In the genomic region with DNA sequence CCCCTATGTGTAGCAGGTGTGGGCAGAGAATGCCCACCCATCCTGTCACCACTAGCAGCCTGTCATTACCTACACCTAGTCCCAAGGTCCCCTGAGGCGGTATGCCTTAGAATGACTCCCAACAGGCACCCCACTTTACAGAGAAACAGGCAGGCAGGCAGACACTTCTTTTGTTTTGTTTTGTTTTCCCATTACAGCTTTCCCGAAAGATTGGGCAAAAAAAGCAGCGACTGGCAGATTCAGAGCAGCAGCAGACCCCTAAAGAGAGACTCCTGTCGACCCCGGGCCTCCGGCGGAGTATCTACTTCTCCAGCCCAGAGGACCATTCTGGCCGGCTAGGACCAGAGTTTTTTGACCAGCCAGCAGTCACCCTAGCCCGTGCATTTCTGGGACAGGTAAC, we compare ENCODE assay signal across 11 mouse cellular contexts. TPM values are rescaled to one million over a fixed set of nuclear protein-coding genes. Genes with fewer than 3 reads are reported as not detected.
A peak's percentile ranks its signal among the peaks of the same experiment; 100 is the strongest.
DNase-seq lines count a peak whose midpoint lies in the region; ATAC-seq and TF ChIP-seq lines count a peak whose summit lies in the region.
"Had no signal": no experiment of that assay in that cellular context is flagged by ENCODE, and none has a peak within 500 bp of the region (broad histone marks: within the 10 kb centered on the region; RNA-seq: fewer than 3 reads in every experiment).

No protein-coding gene starts in this region.

- no peak overlapping the region for H3K4me2 ChIP-seq in heart, embryonic 16.5 days (ENCODE audit: low read depth, low read length)
- peak overlapping the region; percentile 78; the same call in 1 of the 2 replicates for H3K4me2 ChIP-seq in forebrain, embryonic 14.5 days (ENCODE audit: low read length)
- peak overlapping the region; percentile 83 for H3K4me2 ChIP-seq in liver, postnatal 0 days (ENCODE audit: low read depth, low read length)

- 81% methylated on average over 9 of the region's 9 CpGs for WGBS in heart, embryonic 16.5 days
- 90% methylated on average over 9 of the region's 9 CpGs for WGBS in heart, adult 2 months
- WGBS in forebrain, embryonic 14.5 days: 86% methylated on average over 9 of the region's 9 CpGs
- 94% methylated on average over 9 of the region's 9 CpGs for WGBS in liver, postnatal 0 days (ENCODE audit: insufficient replicate concordance)

- H3K36me3 ChIP-seq in heart, embryonic 16.5 days (ENCODE audit: control insufficient read depth, insufficient read depth): peaks cover 8% of the 10 kb centered on the region
- no peaks in the 10 kb centered on the region for H3K36me3 ChIP-seq in heart, adult 2 months (ENCODE audit: control insufficient read depth, insufficient read depth, low read length)
- H3K36me3 ChIP-seq in E14TG2a.4 (ENCODE audit: insufficient read depth, low read length): peaks cover 50% of the 10 kb centered on the region
- peaks cover 27% of the 10 kb centered on the region for H3K36me3 ChIP-seq in forebrain, embryonic 14.5 days (ENCODE audit: control insufficient read depth, insufficient read depth, low read length)
- peaks cover 36% of the 10 kb centered on the region for H3K36me3 ChIP-seq in liver, postnatal 0 days (replicated peaks; ENCODE audit: insufficient read depth, low read length)

- no peak for ATAC-seq in heart, embryonic 16.5 days (replicated peaks; ENCODE audit: extremely low read depth, insufficient read depth, low FRiP score)
- no peak for ATAC-seq in forebrain, embryonic 14.5 days
- no peak for ATAC-seq in liver, postnatal 0 days

- H3K27me3 ChIP-seq in heart, embryonic 16.5 days (ENCODE audit: control insufficient read depth, insufficient read depth, low read length): no peaks in the 10 kb centered on the region
- no peaks in the 10 kb centered on the region for H3K27me3 ChIP-seq in heart, adult 2 months (ENCODE audit: control insufficient read depth, insufficient read depth, low read length)
- peaks cover 25% of the 10 kb centered on the region for H3K27me3 ChIP-seq in E14TG2a.4 (ENCODE audit: insufficient read depth, low read length)
- peaks cover 7% of the 10 kb centered on the region for H3K27me3 ChIP-seq in forebrain, embryonic 14.5 days (replicated peaks; ENCODE audit: control insufficient read depth, insufficient read depth, low read length)
- H3K27me3 ChIP-seq in liver, postnatal 0 days (ENCODE audit: insufficient read depth, low read length): peaks cover 22% of the 10 kb centered on the region
- H3K27me3 ChIP-seq: limb, embryonic 15.5 days had no signal

- no peak for TF ChIP-seq CTCF in heart, adult 2 months (IDR thresholded peaks at IDR 0.05)
- no peak for TF ChIP-seq CTCF in E14TG2a.4 (conservative IDR thresholded peaks at IDR 0.05; ENCODE audit: low read length)
- TF ChIP-seq CTCF in liver, postnatal 0 days (IDR thresholded peaks at IDR 0.05; ENCODE audit: low read depth): no peak

- no peak overlapping the region for H3K27ac ChIP-seq in heart, embryonic 16.5 days (ENCODE audit: low read length)
- H3K27ac ChIP-seq in heart, adult 2 months: no peak overlapping the region
- no peak overlapping the region for H3K27ac ChIP-seq in forebrain, embryonic 14.5 days (ENCODE audit: low read depth, low read length)
- no peak overlapping the region for H3K27ac ChIP-seq in liver, postnatal 0 days (ENCODE audit: low read depth)

- no peak overlapping the region for H3K4me3 ChIP-seq in heart, embryonic 16.5 days (ENCODE audit: low read length)
- no peak overlapping the region for H3K4me3 ChIP-seq in heart, adult 2 months
- peak overlapping the region; percentile 91 for H3K4me3 ChIP-seq in E14TG2a.4 (replicated peaks; ENCODE audit: low read length)
- no peak overlapping the region for H3K4me3 ChIP-seq in forebrain, embryonic 14.5 days (ENCODE audit: low read depth, low read length)
- H3K4me3 ChIP-seq in liver, postnatal 0 days (ENCODE audit: low read depth, low read length): peak overlapping the region; percentile 81

- H3K9me3 ChIP-seq in heart, embryonic 16.5 days (replicated peaks; ENCODE audit: control insufficient read depth, low read length): no peaks in the 10 kb centered on the region
- H3K9me3 ChIP-seq in E14TG2a.4 (ENCODE audit: low read length): no peaks in the 10 kb centered on the region
- no peaks in the 10 kb centered on the region for H3K9me3 ChIP-seq in forebrain, embryonic 14.5 days (replicated peaks; ENCODE audit: control insufficient read depth, low read length)
- no peaks in the 10 kb centered on the region for H3K9me3 ChIP-seq in liver, postnatal 0 days (ENCODE audit: low read length)
- H3K9me3 ChIP-seq: limb, embryonic 15.5 days had no signal

- peaks cover 33% of the 10 kb centered on the region for H3K4me1 ChIP-seq in heart, embryonic 16.5 days (ENCODE audit: control insufficient read depth, insufficient read depth, low read length)
- peaks cover 22% of the 10 kb centered on the region for H3K4me1 ChIP-seq in heart, adult 2 months (ENCODE audit: control insufficient read depth, insufficient read depth, low read length)
- peaks cover 49% of the 10 kb centered on the region for H3K4me1 ChIP-seq in E14TG2a.4 (replicated peaks; ENCODE audit: low read depth, low read length)
- peaks cover 20% of the 10 kb centered on the region for H3K4me1 ChIP-seq in forebrain, embryonic 14.5 days (ENCODE audit: control insufficient read depth, insufficient read depth, low read length)
- H3K4me1 ChIP-seq in liver, postnatal 0 days (ENCODE audit: insufficient read depth): peaks cover 28% of the 10 kb centered on the region

- H3K79me2 ChIP-seq in heart, adult 2 months (replicated peaks; ENCODE audit: control insufficient read depth, insufficient read depth, low read length): no peaks in the 10 kb centered on the region

- TF ChIP-seq POLR2A in heart, adult 2 months (IDR thresholded peaks at IDR 0.05; ENCODE audit: insufficient read depth, low read depth, low read length): no peak

- TF ChIP-seq EP300 in heart, adult 2 months (IDR thresholded peaks at IDR 0.05; ENCODE audit: insufficient read depth, low read depth, low read length): no peak
- TF ChIP-seq EP300 in liver, postnatal 0 days (IDR thresholded peaks at IDR 0.05; ENCODE audit: low read depth): no peak

- peak overlapping the region; percentile 85 for H3K9ac ChIP-seq in heart, embryonic 16.5 days (ENCODE audit: low read length)
- H3K9ac ChIP-seq in heart, adult 2 months (ENCODE audit: low read depth, low read length): no peak overlapping the region
- H3K9ac ChIP-seq in forebrain, embryonic 14.5 days (ENCODE audit: low read length): peak overlapping the region; percentile 79
- H3K9ac ChIP-seq in liver, postnatal 0 days (replicated peaks): peak overlapping the region; percentile 89

- DNase-seq in heart, adult 2 months: no peak
- no peak for DNase-seq in forebrain, embryonic 14.5 days (ENCODE audit: low spot score)
- DNase-seq in liver, postnatal 0 days: no peak
- DNase-seq in urinary bladder, adult 18-20 months (ENCODE audit: low spot score in 2 of 2): no peak
- no peak for DNase-seq in retina, embryonic 14.5 days (ENCODE audit: low spot score)
- no peak for DNase-seq in urinary bladder, postnatal 14 days (ENCODE audit: low spot score)
- DNase-seq: kidney, adult 9 months had no signal

- intact Hi-C loops in heart, adult 2 months (cut with DNase I): no loop called here

RNA-seq across cellular contexts. Expression of a gene that starts 1.2 kb away (rescaled TPM):
- polyA plus RNA-seq in heart, embryonic 16.5 days (2015; fragmentation: Nextera tagmentation; extraction: Ambion mirVana): 19.1 and 20.4 TPM in 2 replicates
- total RNA-seq in heart, adult 2 months (2021): 1 to 10 TPM; 5.1 to 6.2 TPM
- 5.2 and 6.0 TPM in 2 replicates for polyA plus RNA-seq in heart, adult 2 months (2012; rRNA removed)
- polyA plus RNA-seq in forebrain, embryonic 14.5 days (2014; fragmentation: Nextera tagmentation; extraction: Ambion mirVana): 31.2 and 32.6 TPM in 2 replicates
- 13.5 and 14.2 TPM in 2 replicates for polyA plus RNA-seq in liver, postnatal 0 days (2015; fragmentation: Nextera tagmentation; extraction: Ambion mirVana)

RNA-seq across cellular contexts. Expression of a gene that starts 5.5 kb away (rescaled TPM):
- 35.6 and 44.2 TPM in 2 replicates for polyA plus RNA-seq in heart, embryonic 16.5 days (2015; fragmentation: Nextera tagmentation; extraction: Ambion mirVana)
- total RNA-seq in heart, adult 2 months (2021): 10 to 100 TPM; 22.8 to 23.9 TPM
- polyA plus RNA-seq in heart, adult 2 months (2012; rRNA removed): 70.3 and 92.8 TPM in 2 replicates
- 9.9 and 13.7 TPM in 2 replicates for polyA plus RNA-seq in forebrain, embryonic 14.5 days (2014; fragmentation: Nextera tagmentation; extraction: Ambion mirVana)
- 4.8 and 6.4 TPM in 2 replicates for polyA plus RNA-seq in liver, postnatal 0 days (2015; fragmentation: Nextera tagmentation; extraction: Ambion mirVana)

RNA-seq across cellular contexts. Expression of a gene that starts 22.3 kb away (rescaled TPM):
- polyA plus RNA-seq in heart, embryonic 16.5 days (2015; fragmentation: Nextera tagmentation; extraction: Ambion mirVana): 42.6 and 50.9 TPM in 2 replicates
- 10 to 100 TPM; 10.0 to 13.3 TPM for total RNA-seq in heart, adult 2 months (2021)
- polyA plus RNA-seq in heart, adult 2 months (2012; rRNA removed): 11.8 and 13.8 TPM in 2 replicates
- polyA plus RNA-seq in forebrain, embryonic 14.5 days (2014; fragmentation: Nextera tagmentation; extraction: Ambion mirVana): 59.8 and 67.0 TPM in 2 replicates
- 30.1 and 32.9 TPM in 2 replicates for polyA plus RNA-seq in liver, postnatal 0 days (2015; fragmentation: Nextera tagmentation; extraction: Ambion mirVana)

RNA-seq across cellular contexts. Expression of a gene that starts 27.5 kb away (rescaled TPM):
- polyA plus RNA-seq in heart, embryonic 16.5 days (2015; fragmentation: Nextera tagmentation; extraction: Ambion mirVana): 0.74 and 1.4 TPM in 2 replicates
- not detected for total RNA-seq in heart, adult 2 months (2021)
- 0.03 and 0.37 TPM in 2 replicates for polyA plus RNA-seq in heart, adult 2 months (2012; rRNA removed)
- polyA plus RNA-seq in forebrain, embryonic 14.5 days (2014; fragmentation: Nextera tagmentation; extraction: Ambion mirVana): not detected in 2 replicates
- 0.05 TPM in 1 of 2 replicates, not detected in the other for polyA plus RNA-seq in liver, postnatal 0 days (2015; fragmentation: Nextera tagmentation; extraction: Ambion mirVana)
- total RNA-seq: gastrocnemius, adult 18-20 months had no signal

RNA-seq across cellular contexts. Expression of a gene that starts 40.0 kb away (rescaled TPM):
- 30.4 and 33.0 TPM in 2 replicates for polyA plus RNA-seq in heart, embryonic 16.5 days (2015; fragmentation: Nextera tagmentation; extraction: Ambion mirVana)
- 10 to 100 TPM; 27.1 to 27.2 TPM for total RNA-seq in heart, adult 2 months (2021)
- polyA plus RNA-seq in heart, adult 2 months (2012; rRNA removed): 59.5 and 79.9 TPM in 2 replicates
- polyA plus RNA-seq in forebrain, embryonic 14.5 days (2014; fragmentation: Nextera tagmentation; extraction: Ambion mirVana): 27.9 and 28.1 TPM in 2 replicates
- 22.8 and 26.2 TPM in 2 replicates for polyA plus RNA-seq in liver, postnatal 0 days (2015; fragmentation: Nextera tagmentation; extraction: Ambion mirVana)

Comparison
In these comparisons a context has a peak if more than half of its experiments do, and no peak if none do; other contexts are left out.
1. H3K4me3 ChIP-seq: peak in E14TG2a.4 (single experiment) and liver, postnatal 0 days (single experiment); none in heart, embryonic 16.5 days (single experiment), heart, adult 2 months (single experiment) and forebrain, embryonic 14.5 days (single experiment).